Comparison of ENCODE assay signal across 16 mouse cellular contexts in the genomic region with DNA sequence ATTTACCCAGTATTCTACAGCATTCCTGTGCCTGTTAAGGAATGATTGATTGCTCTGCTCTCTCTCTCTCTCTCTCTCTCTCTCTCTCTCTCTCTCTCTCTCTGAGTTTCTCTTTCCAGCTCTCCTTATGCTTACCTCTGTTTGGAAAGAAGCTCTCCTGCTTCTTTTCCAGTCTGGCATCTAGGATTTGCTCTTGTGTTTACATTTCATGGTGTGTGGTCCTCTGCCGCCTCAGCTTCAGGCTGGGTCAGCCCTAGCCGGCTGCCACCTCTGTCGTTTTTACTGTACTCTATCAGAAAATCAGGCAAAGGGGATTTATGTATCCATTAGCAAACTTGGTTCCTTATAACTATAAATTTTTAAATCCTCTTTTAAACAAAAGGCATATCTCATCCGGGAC. TPM values are rescaled to one million over a fixed set of nuclear protein-coding genes. Genes with fewer than 3 reads are reported as not detected.
DNase-seq lines count a peak whose midpoint lies in the region; ATAC-seq and TF ChIP-seq lines count a peak whose summit lies in the region.
"Had no signal": no experiment of that assay in that cellular context is flagged by ENCODE, and none has a peak within 500 bp of the region (broad histone marks: within the 10 kb centered on the region; RNA-seq: fewer than 3 reads in every experiment).

No protein-coding gene starts in this region.

- H3K4me1 ChIP-seq in kidney, embryonic 15.5 days = peaks cover 26% of the 10 kb centered on the region
- peaks cover 18% of the 10 kb centered on the region for H3K4me1 ChIP-seq in embryonic facial prominence, embryonic 10.5 days
- H3K4me1 ChIP-seq in limb, embryonic 14.5 days (ENCODE audit: control insufficient read depth, insufficient read depth, low read length) = peaks cover 26% of the 10 kb centered on the region

- peak; percentile 85 for ATAC-seq in kidney, embryonic 15.5 days (replicated peaks; ENCODE audit: low FRiP score)
- peak; percentile 54; the same call in 1 of the 2 replicates for ATAC-seq in limb, embryonic 14.5 days (ENCODE audit: low FRiP score, low read depth)
- ATAC-seq: CD4-positive, CD25-positive, alpha-beta regulatory T cell, adult 4 months; inflammation-experienced regulatory T-cells, adult 6 months had no signal

- H3K27me3 ChIP-seq in kidney, embryonic 15.5 days = no peaks in the 10 kb centered on the region
- no peaks in the 10 kb centered on the region for H3K27me3 ChIP-seq in embryonic facial prominence, embryonic 10.5 days (replicated peaks; ENCODE audit: low read depth, poor library complexity, severe bottlenecking)
- no peaks in the 10 kb centered on the region for H3K27me3 ChIP-seq in limb, embryonic 14.5 days (ENCODE audit: control insufficient read depth, insufficient read depth, low read length)
- H3K27me3 ChIP-seq: lung, embryonic 15.5 days; megakaryocyte, embryonic 14.5 days had no signal

- no peak overlapping the region for H3K4me3 ChIP-seq in kidney, embryonic 15.5 days (replicated peaks)
- no peak overlapping the region for H3K4me3 ChIP-seq in embryonic facial prominence, embryonic 10.5 days
- no peak overlapping the region for H3K4me3 ChIP-seq in limb, embryonic 14.5 days (replicated peaks; ENCODE audit: low read length)
- H3K4me3 ChIP-seq: hindbrain, embryonic 10.5 days; lung, embryonic 15.5 days; megakaryocyte, embryonic 14.5 days; myocyte had no signal

- DNase-seq in kidney, postnatal 25 days = no peak
- peak; percentile 52 for DNase-seq in embryo, embryonic 10.5 days (ENCODE audit: low spot score)
- DNase-seq in embryonic facial prominence, embryonic 10.5 days (ENCODE audit: low spot score) = peak; percentile 29
- DNase-seq in limb, embryonic 14.5 days (ENCODE audit: low spot score) = no peak
- DNase-seq in left cerebral cortex, postnatal 25 days (ENCODE audit: low spot score in 2 of 2) = no peak
- no peak for DNase-seq in testis, postnatal 14 days (ENCODE audit: low spot score)
- DNase-seq: adrenal gland, postnatal 14 days; cerebellum, postnatal 14 days; gastrocnemius, postnatal 25 days had no signal

- TF ChIP-seq POLR2A in limb, embryonic 14.5 days (IDR thresholded peaks at IDR 0.05; ENCODE audit: borderline replicate concordance, extremely low read depth, insufficient read depth, insufficient read length) = no peak

- no peak overlapping the region for H3K9ac ChIP-seq in kidney, embryonic 15.5 days
- peak overlapping the region; percentile 26; the same call in 1 of the 2 replicates for H3K9ac ChIP-seq in limb, embryonic 14.5 days (ENCODE audit: low read depth, low read length, severe bottlenecking)
- H3K9ac ChIP-seq: lung, embryonic 15.5 days had no signal

- H3K4me2 ChIP-seq in kidney, embryonic 15.5 days = no peak overlapping the region
- no peak overlapping the region for H3K4me2 ChIP-seq in limb, embryonic 14.5 days (replicated peaks; ENCODE audit: low read depth, low read length, severe bottlenecking)
- H3K4me2 ChIP-seq: lung, embryonic 15.5 days had no signal

- peak overlapping the region; percentile 41; the same call in 1 of the 2 replicates for H3K27ac ChIP-seq in kidney, embryonic 15.5 days
- H3K27ac ChIP-seq in embryonic facial prominence, embryonic 10.5 days (replicated peaks) = no peak overlapping the region
- H3K27ac ChIP-seq in limb, embryonic 14.5 days (replicated peaks; ENCODE audit: low read depth, low read length) = 0 out of 2 replicates have a peak overlapping the region, but pooled peaks have one; percentile 6
- H3K27ac ChIP-seq: hindbrain, embryonic 10.5 days; lung, embryonic 15.5 days had no signal

- no peaks in the 10 kb centered on the region for H3K9me3 ChIP-seq in kidney, embryonic 15.5 days (replicated peaks)
- H3K9me3 ChIP-seq in embryonic facial prominence, embryonic 10.5 days = no peaks in the 10 kb centered on the region
- no peaks in the 10 kb centered on the region for H3K9me3 ChIP-seq in limb, embryonic 14.5 days (ENCODE audit: control insufficient read depth, low read length)
- H3K9me3 ChIP-seq: hindbrain, embryonic 10.5 days; lung, embryonic 15.5 days; megakaryocyte, embryonic 14.5 days had no signal

- WGBS in kidney, embryonic 15.5 days = 20% methylated on average over 4 of the region's 4 CpGs
- WGBS in embryonic facial prominence, embryonic 10.5 days = 36% methylated on average over 4 of the region's 4 CpGs
- 16% methylated on average over 4 of the region's 4 CpGs for WGBS in limb, embryonic 14.5 days

- intact Hi-C loops in left cerebral cortex, postnatal 25 days (cut with DNase I) = no loop called here

- peaks cover 29% of the 10 kb centered on the region for H3K36me3 ChIP-seq in kidney, embryonic 15.5 days
- peaks cover 30% of the 10 kb centered on the region for H3K36me3 ChIP-seq in embryonic facial prominence, embryonic 10.5 days (replicated peaks)
- H3K36me3 ChIP-seq in limb, embryonic 14.5 days (ENCODE audit: control insufficient read depth, insufficient read depth, low read length) = peaks cover 4% of the 10 kb centered on the region; the same call in 1 of the 2 replicates

RNA-seq across cellular contexts. Expression of a gene that starts 18.6 kb away (rescaled TPM):
- polyA plus RNA-seq in kidney, embryonic 15.5 days (2015; fragmentation: Nextera tagmentation; extraction: Ambion mirVana) = 47.1 and 49.5 TPM in 2 replicates
- 57.1 and 63.6 TPM in 2 replicates for polyA plus RNA-seq in embryonic facial prominence, embryonic 10.5 days (2016; fragmentation: Nextera tagmentation; extraction: Ambion mirVana)
- polyA plus RNA-seq in limb, embryonic 14.5 days (2012; rRNA removed) = 33.7 and 37.3 TPM in 2 replicates
- polyA plus RNA-seq in limb, embryonic 14.5 days (2014; fragmentation: Nextera tagmentation; extraction: Ambion mirVana) = 36.1 and 42.2 TPM in 2 replicates
- 10 to 100 TPM; 13.2 to 14.2 TPM for total RNA-seq in left cerebral cortex, postnatal 25 days (2021)

Comparison
In these comparisons a context has a peak if more than half of its experiments do, and no peak if none do; other contexts are left out.
1. DNase-seq: peak in embryo, embryonic 10.5 days (single experiment) and embryonic facial prominence, embryonic 10.5 days (single experiment); none in kidney, postnatal 25 days (0 of 2), limb, embryonic 14.5 days (single experiment), left cerebral cortex, postnatal 25 days (0 of 2) and testis, postnatal 14 days (single experiment).